Mouse (Mus musculus): ENCODE results near the gene Nol10. TPM values are rescaled to one million over a fixed set of nuclear protein-coding genes. Genes with fewer than 3 reads are reported as not detected.

The Nol10 gene
- polyA plus RNA-seq, 1 experiment from 2014 or later, result 28.8 TPM

- Histone ChIP-seq H3K36me3 (peaks cover 39% of the 10 kb centered on the region), H3K9me3 (no peaks in the 10 kb centered on the region), H3K27me3 (ENCODE audit: insufficient read depth, poor library complexity, severe bottlenecking) (no peaks in the 10 kb centered on the region), H3K4me3 (no peak overlapping the region), H3K4me1 (replicated peaks) (no peaks in the 10 kb centered on the region), H3K27ac (no peak overlapping the region)
- no peak for DNase-seq (ENCODE audit: low spot score)
- WGBS, result 77% methylated on average over 13 of the region's 13 CpGs
These were observed 44.9 kb downstream of the Nol10 start for GRCm38 (mm10) chr12:17393148-17393547.

- WGBS, result 86% methylated on average over 2 of the region's 2 CpGs
- no peak overlapping the region for H3K4me3 ChIP-seq
- no peaks in the 10 kb centered on the region for H3K4me1 ChIP-seq (replicated peaks)
- H3K27ac ChIP-seq, result no peak overlapping the region
- no peak for DNase-seq (ENCODE audit: low spot score)
- H3K9me3 ChIP-seq, result no peaks in the 10 kb centered on the region
- no peaks in the 10 kb centered on the region for H3K27me3 ChIP-seq (ENCODE audit: insufficient read depth, poor library complexity, severe bottlenecking)
- H3K36me3 ChIP-seq, result peaks cover 48% of the 10 kb centered on the region
These were observed 48.9 kb downstream of the Nol10 start for GRCm38 (mm10) chr12:17397150-17397549.

GRCm38 (mm10) chr12:17401419-17401818 is 53.2 kb downstream of the Nol10 start:
- H3K9me3 ChIP-seq, result no peaks in the 10 kb centered on the region
- WGBS, result 90% methylated on average over 1 of the region's 1 CpGs
- H3K4me1 ChIP-seq (replicated peaks), result no peaks in the 10 kb centered on the region
- peaks cover 59% of the 10 kb centered on the region for H3K36me3 ChIP-seq
- no peak overlapping the region for H3K27ac ChIP-seq
- H3K4me3 ChIP-seq, result no peak overlapping the region
- no peaks in the 10 kb centered on the region for H3K27me3 ChIP-seq (ENCODE audit: insufficient read depth, poor library complexity, severe bottlenecking)
- DNase-seq (ENCODE audit: low spot score), result no peak

GRCm38 (mm10) chr12:17402116-17402515 is 53.9 kb downstream of the Nol10 start:
- no peak for DNase-seq (ENCODE audit: low spot score)
- no peaks in the 10 kb centered on the region for H3K4me1 ChIP-seq (replicated peaks)
- H3K27me3 ChIP-seq (ENCODE audit: insufficient read depth, poor library complexity, severe bottlenecking), result no peaks in the 10 kb centered on the region
- H3K27ac ChIP-seq, result no peak overlapping the region
- H3K36me3 ChIP-seq, result peaks cover 66% of the 10 kb centered on the region
- no peaks in the 10 kb centered on the region for H3K9me3 ChIP-seq
- H3K4me3 ChIP-seq, result no peak overlapping the region
- WGBS, result 87% methylated on average over 3 of the region's 3 CpGs

GRCm38 (mm10) chr12:17403998-17404397 is 55.7 kb downstream of the Nol10 start:
- H3K4me1 ChIP-seq (replicated peaks), result no peaks in the 10 kb centered on the region
- no peak overlapping the region for H3K27ac ChIP-seq
- whole genome bisulfite sequencing, result 94% methylated on average over 4 of the region's 4 CpGs
- H3K36me3 ChIP-seq, result peaks cover 81% of the 10 kb centered on the region
- H3K9me3 ChIP-seq, result no peaks in the 10 kb centered on the region
- DNase-seq (ENCODE audit: low spot score), result no peak
- no peak overlapping the region for H3K4me3 ChIP-seq
- H3K27me3 ChIP-seq (ENCODE audit: insufficient read depth, poor library complexity, severe bottlenecking), result no peaks in the 10 kb centered on the region

GRCm38 (mm10) chr12:17406825-17407224 is 58.6 kb downstream of the Nol10 start:
- Histone ChIP-seq H3K4me3 (no peak overlapping the region), H3K36me3 (peaks cover 92% of the 10 kb centered on the region), H3K4me1 (replicated peaks) (no peaks in the 10 kb centered on the region), H3K27me3 (ENCODE audit: insufficient read depth, poor library complexity, severe bottlenecking) (no peaks in the 10 kb centered on the region), H3K27ac (no peak overlapping the region), H3K9me3 (no peaks in the 10 kb centered on the region)
- WGBS, result 98% methylated on average over 4 of the region's 4 CpGs
- DNase-seq (ENCODE audit: low spot score), result no peak

- H3K9me3 ChIP-seq, result no peaks in the 10 kb centered on the region
- 95% methylated on average over 7 of the region's 7 CpGs for WGBS
- no peaks in the 10 kb centered on the region for H3K27me3 ChIP-seq (ENCODE audit: insufficient read depth, poor library complexity, severe bottlenecking)
- peaks cover 89% of the 10 kb centered on the region for H3K36me3 ChIP-seq
- no peaks in the 10 kb centered on the region for H3K4me1 ChIP-seq (replicated peaks)
- no peak for DNase-seq (ENCODE audit: low spot score)
- no peak overlapping the region for H3K4me3 ChIP-seq
- no peak overlapping the region for H3K27ac ChIP-seq
These were observed 60.1 kb downstream of the Nol10 start for GRCm38 (mm10) chr12:17408312-17408711.

- no peak overlapping the region for H3K27ac ChIP-seq
- H3K4me3 ChIP-seq, result no peak overlapping the region
- 94% methylated on average over 2 of the region's 2 CpGs for WGBS
- H3K36me3 ChIP-seq, result peaks cover 72% of the 10 kb centered on the region
- H3K9me3 ChIP-seq, result no peaks in the 10 kb centered on the region
- no peaks in the 10 kb centered on the region for H3K4me1 ChIP-seq (replicated peaks)
- DNase-seq (ENCODE audit: low spot score), result no peak
- H3K27me3 ChIP-seq (ENCODE audit: insufficient read depth, poor library complexity, severe bottlenecking), result no peaks in the 10 kb centered on the region
These were observed 63.0 kb downstream of the Nol10 start for GRCm38 (mm10) chr12:17411242-17411641.

- no peak overlapping the region for H3K4me3 ChIP-seq
- WGBS, result 81% methylated on average over 12 of the region's 12 CpGs
- no peak overlapping the region for H3K27ac ChIP-seq
- DNase-seq (ENCODE audit: low spot score), result no peak
- H3K36me3 ChIP-seq, result peaks cover 72% of the 10 kb centered on the region
- no peaks in the 10 kb centered on the region for H3K4me1 ChIP-seq (replicated peaks)
- H3K9me3 ChIP-seq, result no peaks in the 10 kb centered on the region
- no peaks in the 10 kb centered on the region for H3K27me3 ChIP-seq (ENCODE audit: insufficient read depth, poor library complexity, severe bottlenecking)
These were observed 63.7 kb downstream of the Nol10 start for GRCm38 (mm10) chr12:17411797-17412526.

- Histone ChIP-seq H3K9me3 (no peaks in the 10 kb centered on the region), H3K36me3 (peaks cover 73% of the 10 kb centered on the region)
- 92% methylated on average over 7 of the region's 7 CpGs for whole genome bisulfite sequencing
These were observed 66.5 kb downstream of the Nol10 start for GRCm38 (mm10) chr12:17414734-17415133.

GRCm38 (mm10) chr12:17420168-17420810 is 72.0 kb downstream of the Nol10 start:
- Histone ChIP-seq H3K4me1 (replicated peaks) (no peaks in the 10 kb centered on the region), H3K27me3 (ENCODE audit: insufficient read depth, poor library complexity, severe bottlenecking) (no peaks in the 10 kb centered on the region), H3K27ac (no peak overlapping the region), H3K9me3 (no peaks in the 10 kb centered on the region), H3K36me3 (peaks cover 92% of the 10 kb centered on the region), H3K4me3 (no peak overlapping the region)
- 44% methylated on average over 3 of the region's 3 CpGs for WGBS
- no peak for DNase-seq (ENCODE audit: low spot score)

More at GRCm38 (mm10) chr12:17414734-17415133, 66.5 kb downstream of the Nol10 start:
- no peak for DNase-seq (ENCODE audit: low spot score)
- Histone ChIP-seq H3K27ac (no peak overlapping the region), H3K4me3 (no peak overlapping the region), H3K27me3 (ENCODE audit: insufficient read depth, poor library complexity, severe bottlenecking) (no peaks in the 10 kb centered on the region), H3K4me1 (replicated peaks) (no peaks in the 10 kb centered on the region)

GRCm38 (mm10) chr12:17425254-17426169 is 77.3 kb downstream of the Nol10 start:
- DNase-seq (ENCODE audit: low spot score), result no peak
- no peak overlapping the region for H3K27ac ChIP-seq
- H3K27me3 ChIP-seq (ENCODE audit: insufficient read depth, poor library complexity, severe bottlenecking), result no peaks in the 10 kb centered on the region
- WGBS, result 85% methylated on average over 11 of the region's 11 CpGs
- peaks cover 92% of the 10 kb centered on the region for H3K36me3 ChIP-seq
- no peaks in the 10 kb centered on the region for H3K9me3 ChIP-seq
- no peaks in the 10 kb centered on the region for H3K4me1 ChIP-seq (replicated peaks)
- no peak overlapping the region for H3K4me3 ChIP-seq

- H3K4me3 ChIP-seq, result no peak overlapping the region
- DNase-seq (ENCODE audit: low spot score), result no peak
- H3K27ac ChIP-seq, result no peak overlapping the region
- no peaks in the 10 kb centered on the region for H3K9me3 ChIP-seq
- 73% methylated on average over 3 of the region's 3 CpGs for WGBS
- peaks cover 96% of the 10 kb centered on the region for H3K36me3 ChIP-seq
- no peaks in the 10 kb centered on the region for H3K4me1 ChIP-seq (replicated peaks)
- H3K27me3 ChIP-seq (ENCODE audit: insufficient read depth, poor library complexity, severe bottlenecking), result no peaks in the 10 kb centered on the region
These were observed 78.5 kb downstream of the Nol10 start for GRCm38 (mm10) chr12:17426735-17427134.
